Mouse (Mus musculus) limb, embryonic 13.5 days (tissue): Measurements from ENCODE around the gene Pck2. TPM values are rescaled to one million over a fixed set of nuclear protein-coding genes. Genes with fewer than 3 reads are reported as not detected.

Experiments used
- ATAC-seq: fragments of 200-750 bp; cut with Nextera tagmentation; 2 replicates; pipeline ENCODE4 v1.8.0; 2017; ENCODE audit warnings: low read depth, moderate number of reproducible peaks, moderate TSS enrichment; ENCODE audit not compliant: low FRiP score
- H3K27ac ChIP-seq: fragments of 300-500 bp; sonication (generic); 2 replicates; pipeline ENCODE4 v1.5.1; 2015; ENCODE audit warnings: inconsistent platforms, mild to moderate bottlenecking, moderate library complexity
- H3K27me3 ChIP-seq: fragments of 300-500 bp; sonication (generic); 2 replicates; pipeline ENCODE4 v1.6.1; 2015; ENCODE audit warnings: mild to moderate bottlenecking, inconsistent platforms
- H3K36me3 ChIP-seq: fragments of 300-500 bp; sonication (generic); 2 replicates; pipeline ENCODE4 v1.6.1; 2015; ENCODE audit warnings: inconsistent platforms, mild to moderate bottlenecking, moderate library complexity
- H3K4me1 ChIP-seq: fragments of 300-500 bp; sonication (generic); 2 replicates; pipeline ENCODE4 v1.6.1; 2015; ENCODE audit warnings: inconsistent platforms
- H3K4me2 ChIP-seq: fragments of 300-500 bp; sonication (generic); replicated peaks from 2 replicates; pipeline ENCODE4 v1.6.1; 2015; ENCODE audit warnings: inconsistent platforms, mild to moderate bottlenecking, moderate library complexity
- H3K4me3 ChIP-seq: fragments of 300-500 bp; sonication (generic); 2 replicates; pipeline ENCODE4 v1.5.1; 2015; ENCODE audit warnings: moderate library complexity, mild to moderate bottlenecking, inconsistent platforms
- H3K9ac ChIP-seq: fragments of 300-500 bp; sonication (generic); 2 replicates; pipeline ENCODE4 v1.6.1; 2015; ENCODE audit warnings: mild to moderate bottlenecking, inconsistent platforms
- H3K9me3 ChIP-seq: fragments of 300-500 bp; sonication (generic); 2 replicates; pipeline ENCODE4 v1.6.1; 2016; ENCODE audit warnings: inconsistent platforms
- WGBS: fragments of 180-500 bp; shearing (Covaris S2); methylation state at CpG from one replicate; pipeline ENCODE4 v1.1.7; 2015; 5-methylcytosine and 5-hydroxymethylcytosine counted together
- polyA plus RNA-seq: library from polyadenylated mRNA; unstranded; fragments of >200 nt; fragmentation: Nextera tagmentation; extraction: Ambion mirVana; gene quantifications from 2 replicates; pipeline ENCODE4 v1.2.1, GENCODE M21; 2015

Pck2 gene
- polyA plus RNA-seq, 1 experiment from 2014 or later, result 38.0 TPM

GRCm38 (mm10) chr14:55560202-55561073, 20.4 kb downstream of the Pck2 start, which contains the start of gene A730061H03Rik:
TSS of gene A730061H03Rik (minus strand) at chr14:55560406.
- no peaks in the 10 kb centered on the region for H3K9me3 ChIP-seq
- H3K4me2 ChIP-seq, result peak within 1 kb of the TSS; percentile 88
- peaks cover 20% of the 10 kb centered on the region for H3K36me3 ChIP-seq
- under 1% methylated on average over 51 of the region's 51 CpGs for WGBS
- H3K4me1 ChIP-seq, result peaks cover 19% of the 10 kb centered on the region
- peak; percentile 96 for ATAC-seq
- H3K27ac ChIP-seq, result peak within 1 kb of the TSS; percentile 97
- H3K9ac ChIP-seq, result peak within 1 kb of the TSS; percentile 81
- peak within 1 kb of the TSS; percentile 70 for H3K4me3 ChIP-seq
- no peaks in the 10 kb centered on the region for H3K27me3 ChIP-seq

- H3K27ac ChIP-seq, result no peak overlapping the region
- H3K4me1 ChIP-seq, result peaks cover 18% of the 10 kb centered on the region
- 86% methylated on average over 10 of the region's 10 CpGs for WGBS
- H3K36me3 ChIP-seq, result peaks cover 35% of the 10 kb centered on the region
- peak overlapping the region; percentile 70 for H3K4me3 ChIP-seq
- H3K9ac ChIP-seq, result 0 out of 2 replicates have a peak overlapping the region, but pooled peaks have one; percentile 66
- peak overlapping the region; percentile 88 for H3K4me2 ChIP-seq
- no peaks in the 10 kb centered on the region for H3K9me3 ChIP-seq
- no peak for ATAC-seq
- no peaks in the 10 kb centered on the region for H3K27me3 ChIP-seq
Observed at GRCm38 (mm10) chr14:55561860-55562259, 21.8 kb downstream of the Pck2 start.

GRCm38 (mm10) chr14:55563249-55563648, 23.2 kb downstream of the Pck2 start:
- ATAC-seq, result no peak
- H3K27me3 ChIP-seq, result no peaks in the 10 kb centered on the region
- H3K9me3 ChIP-seq, result no peaks in the 10 kb centered on the region
- peaks cover 48% of the 10 kb centered on the region for H3K36me3 ChIP-seq
- no peak overlapping the region for H3K9ac ChIP-seq
- no peak overlapping the region for H3K27ac ChIP-seq
- H3K4me3 ChIP-seq, result no peak overlapping the region
- WGBS, result 88% methylated on average over 11 of the region's 11 CpGs
- H3K4me2 ChIP-seq, result no peak overlapping the region
- peaks cover 14% of the 10 kb centered on the region for H3K4me1 ChIP-seq

GRCm38 (mm10) chr14:55565748-55566147, 25.7 kb downstream of the Pck2 start:
- no peaks in the 10 kb centered on the region for H3K27me3 ChIP-seq
- no peak overlapping the region for H3K27ac ChIP-seq
- H3K4me2 ChIP-seq, result no peak overlapping the region
- no peak for ATAC-seq
- 88% methylated on average over 3 of the region's 3 CpGs for WGBS
- H3K36me3 ChIP-seq, result peaks cover 71% of the 10 kb centered on the region
- H3K9ac ChIP-seq, result peak overlapping the region; percentile 13; the same call in 1 of the 2 replicates
- no peak overlapping the region for H3K4me3 ChIP-seq
- no peaks in the 10 kb centered on the region for H3K9me3 ChIP-seq
- H3K4me1 ChIP-seq, result peaks cover 14% of the 10 kb centered on the region

- Histone ChIP-seq H3K27ac (no peak overlapping the region), H3K9ac (no peak overlapping the region), H3K9me3 (no peaks in the 10 kb centered on the region), H3K27me3 (no peaks in the 10 kb centered on the region), H3K4me2 (no peak overlapping the region), H3K4me1 (no peaks in the 10 kb centered on the region), H3K36me3 (peaks cover 71% of the 10 kb centered on the region), H3K4me3 (no peak overlapping the region)
- ATAC-seq, result no peak
- WGBS, result 89% methylated on average over 3 of the region's 3 CpGs
Observed at GRCm38 (mm10) chr14:55567496-55567895, 27.4 kb downstream of the Pck2 start.

GRCm38 (mm10) chr14:55570588-55570987, 30.5 kb downstream of the Pck2 start:
- peaks cover 2% of the 10 kb centered on the region; the same call in 1 of the 2 replicates for H3K4me1 ChIP-seq
- H3K9me3 ChIP-seq, result no peaks in the 10 kb centered on the region
- no peak overlapping the region for H3K4me3 ChIP-seq
- H3K36me3 ChIP-seq, result peaks cover 50% of the 10 kb centered on the region
- H3K27me3 ChIP-seq, result no peaks in the 10 kb centered on the region
- H3K9ac ChIP-seq, result no peak overlapping the region
- H3K4me2 ChIP-seq, result no peak overlapping the region
- no peak overlapping the region for H3K27ac ChIP-seq
- 93% methylated on average over 2 of the region's 2 CpGs for WGBS
- ATAC-seq, result no peak

- H3K4me3 ChIP-seq, result no peak overlapping the region
- H3K9me3 ChIP-seq, result no peaks in the 10 kb centered on the region
- peaks cover 38% of the 10 kb centered on the region for H3K36me3 ChIP-seq
- no peak overlapping the region for H3K9ac ChIP-seq
- no peak overlapping the region for H3K27ac ChIP-seq
- ATAC-seq, result no peak
- no peak overlapping the region for H3K4me2 ChIP-seq
- H3K27me3 ChIP-seq, result no peaks in the 10 kb centered on the region
- peaks cover 4% of the 10 kb centered on the region; the same call in 1 of the 2 replicates for H3K4me1 ChIP-seq
Observed at GRCm38 (mm10) chr14:55571760-55572159, 31.7 kb downstream of the Pck2 start.

GRCm38 (mm10) chr14:55575302-55575701, 35.2 kb downstream of the Pck2 start, which contains the start of gene Fitm1:
TSS of gene Fitm1 (plus strand) at chr14:55575617.
- no peak within 1 kb of the TSS for H3K27ac ChIP-seq
- H3K4me3 ChIP-seq, result peak within 1 kb of the TSS; percentile 21
- no peaks in the 10 kb centered on the region for H3K27me3 ChIP-seq
- H3K36me3 ChIP-seq, result peaks cover 10% of the 10 kb centered on the region
- peak; percentile 53; the same call in 1 of the 2 replicates for ATAC-seq
- 0 out of 2 replicates have a peak within 1 kb of the TSS, but pooled peaks have one; percentile 8 for H3K9ac ChIP-seq
- H3K9me3 ChIP-seq, result no peaks in the 10 kb centered on the region
- H3K4me1 ChIP-seq, result peaks cover 18% of the 10 kb centered on the region
- 75% methylated on average over 8 of the region's 8 CpGs for WGBS
- peak within 1 kb of the TSS; percentile 34; the same call in 1 of the 2 replicates for H3K4me2 ChIP-seq

GRCm38 (mm10) chr14:55575711-55576110, 35.6 kb downstream of the Pck2 start:
- Histone ChIP-seq H3K9me3 (no peaks in the 10 kb centered on the region), H3K27ac (no peak overlapping the region), H3K9ac (no peak overlapping the region), H3K4me2 (0 out of 2 replicates have a peak overlapping the region, but pooled peaks have one; percentile 34), H3K27me3 (no peaks in the 10 kb centered on the region), H3K4me1 (peaks cover 18% of the 10 kb centered on the region), H3K36me3 (peaks cover 11% of the 10 kb centered on the region), H3K4me3 (peak overlapping the region; percentile 21)
- no peak for ATAC-seq
- WGBS, result 75% methylated on average over 13 of the region's 13 CpGs

GRCm38 (mm10) chr14:55576376-55576775, 36.3 kb downstream of the Pck2 start:
- Histone ChIP-seq H3K9me3 (no peaks in the 10 kb centered on the region), H3K9ac (no peak overlapping the region), H3K27me3 (no peaks in the 10 kb centered on the region), H3K36me3 (peaks cover 18% of the 10 kb centered on the region), H3K27ac (no peak overlapping the region), H3K4me3 (peak overlapping the region; percentile 21), H3K4me1 (peaks cover 18% of the 10 kb centered on the region), H3K4me2 (peak overlapping the region; percentile 34; the same call in 1 of the 2 replicates)
- WGBS, result 77% methylated on average over 16 of the region's 16 CpGs
- ATAC-seq, result no peak

GRCm38 (mm10) chr14:55577871-55578667, 38.0 kb downstream of the Pck2 start, which contains the start of gene Psme1:
TSS of gene Psme1 (plus strand) at chr14:55578123.
- Histone ChIP-seq H3K27me3 (no peaks in the 10 kb centered on the region), H3K27ac (peak within 1 kb of the TSS; percentile 83), H3K9me3 (no peaks in the 10 kb centered on the region), H3K4me1 (peaks cover 18% of the 10 kb centered on the region), H3K9ac (peak within 1 kb of the TSS; percentile 90), H3K4me2 (peak within 1 kb of the TSS; percentile 94), H3K4me3 (peak within 1 kb of the TSS; percentile 80), H3K36me3 (peaks cover 26% of the 10 kb centered on the region)
- ATAC-seq, result peak; percentile 90
- WGBS, result under 1% methylated on average over 31 of the region's 32 CpGs
